Mouse (Mus musculus) lung, embryonic 16.5 days (tissue): Measurements from ENCODE around the gene Prr13. TPM values are rescaled to one million over a fixed set of nuclear protein-coding genes. Genes with fewer than 3 reads are reported as not detected.

Experiments
- ATAC-seq: fragments of 200-750 bp; cut with Nextera tagmentation; 2 replicates; pipeline ENCODE4 v1.8.0; 2017; ENCODE audit warnings: low read depth, mild to moderate bottlenecking, moderate library complexity
- H3K27ac ChIP-seq: fragments of 300-500 bp; sonication (generic); 2 replicates; pipeline ENCODE4 v1.5.1; 2014; ENCODE audit warnings: mild to moderate bottlenecking, control low read depth, low read length
- H3K27me3 ChIP-seq: fragments of 300-500 bp; sonication (generic); 2 replicates; pipeline ENCODE4 v1.6.1; 2014; ENCODE audit warnings: low read depth, low read length, mixed read lengths; ENCODE audit not compliant: control insufficient read depth, insufficient read depth
- H3K36me3 ChIP-seq: fragments of 300-500 bp; sonication (generic); 2 replicates; pipeline ENCODE4 v1.6.1; 2014; ENCODE audit warnings: low read length; ENCODE audit not compliant: control insufficient read depth, insufficient read depth
- H3K4me1 ChIP-seq: fragments of 300-500 bp; sonication (generic); replicated peaks from 2 replicates; pipeline ENCODE4 v1.6.1; 2014; ENCODE audit warnings: low read length, mixed read lengths; ENCODE audit not compliant: control insufficient read depth, insufficient read depth
- H3K4me2 ChIP-seq: fragments of 300-500 bp; sonication (generic); 2 replicates; pipeline ENCODE4 v1.6.1; 2014; ENCODE audit warnings: low read depth, low read length, control low read depth
- H3K4me3 ChIP-seq: fragments of 300-500 bp; sonication (generic); 2 replicates; pipeline ENCODE4 v1.5.1; 2014; ENCODE audit warnings: mild to moderate bottlenecking, low read length, control low read depth
- H3K9ac ChIP-seq: fragments of 300-500 bp; sonication (generic); 2 replicates; pipeline ENCODE4 v1.6.1; 2014; ENCODE audit warnings: low read length, control low read depth
- H3K9me3 ChIP-seq: fragments of 300-500 bp; sonication (generic); 2 replicates; pipeline ENCODE4 v1.6.1; 2016; ENCODE audit warnings: low read length; ENCODE audit not compliant: control insufficient read depth
- WGBS: fragments of 180-500 bp; shearing (Covaris S2); extraction: QIAGEN DNeasy Blood & Tissue Kit; methylation state at CpG from one replicate; pipeline ENCODE4 v1.1.7; 2014; 5-methylcytosine and 5-hydroxymethylcytosine counted together
- polyA plus RNA-seq: library from polyadenylated mRNA; unstranded; fragments of >200 nt; fragmentation: Nextera tagmentation; extraction: Ambion mirVana; gene quantifications from 2 replicates; pipeline ENCODE4 v1.2.1, GENCODE M21; 2015

Gene Prr13
- 89.8 and 91.7 TPM in 2 replicates for polyA plus RNA-seq

DNA sequence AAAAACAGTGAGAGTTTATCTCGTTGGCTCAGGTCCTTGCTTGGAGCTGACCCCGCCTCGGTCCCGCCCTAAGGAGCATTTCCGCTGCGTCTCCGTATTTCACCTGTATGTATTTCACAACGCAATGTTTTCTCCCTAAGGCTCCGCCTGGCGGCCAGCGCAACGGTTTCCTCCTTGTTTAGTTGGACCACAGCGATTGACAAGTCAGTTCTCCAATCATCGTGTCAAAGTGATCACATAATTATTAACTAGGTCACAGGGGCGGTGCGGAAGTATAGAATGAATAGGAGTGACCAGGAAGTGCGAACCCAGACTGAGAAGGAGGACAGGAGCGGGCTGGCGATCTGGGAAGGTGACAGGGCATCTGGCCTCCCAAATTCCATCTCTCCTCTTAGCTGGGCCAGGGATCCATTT lies at the start of gene Prr13:
Gene Prr13 (plus strand): TSS at position 125 of the 414 bp plus-strand sequence.
- H3K4me2 ChIP-seq, result peak within 1 kb of the TSS; percentile 71
- ATAC-seq, result peak; percentile 93
- no peaks in the 10 kb centered on the region for H3K36me3 ChIP-seq
- no peaks in the 10 kb centered on the region for H3K9me3 ChIP-seq
- peak within 1 kb of the TSS; percentile 40; the same call in 1 of the 2 replicates for H3K27ac ChIP-seq
- H3K4me1 ChIP-seq, result peaks cover 7% of the 10 kb centered on the region
- H3K4me3 ChIP-seq, result peak within 1 kb of the TSS; percentile 57
- H3K27me3 ChIP-seq, result no peaks in the 10 kb centered on the region
- peak within 1 kb of the TSS; percentile 67 for H3K9ac ChIP-seq
- under 1% methylated on average over 19 of the region's 19 CpGs for WGBS

DNA sequence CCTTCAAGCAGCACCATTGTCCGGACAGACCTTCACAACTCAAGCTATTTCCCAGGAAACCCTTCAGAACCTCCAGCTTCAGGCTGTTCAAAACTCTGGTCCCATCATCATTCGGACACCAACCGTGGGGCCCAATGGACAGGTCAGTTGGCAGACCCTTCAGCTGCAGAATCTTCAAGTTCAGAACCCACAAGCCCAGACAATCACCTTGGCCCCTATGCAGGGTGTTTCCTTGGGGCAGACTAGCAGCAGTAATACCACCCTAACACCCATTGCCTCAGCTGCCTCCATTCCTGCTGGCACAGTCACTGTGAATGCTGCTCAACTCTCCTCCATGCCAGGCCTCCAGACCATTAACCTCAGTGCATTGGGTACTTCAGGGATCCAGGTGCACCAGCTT lies 49.5 kb upstream of the Prr13 start:
- Histone ChIP-seq H3K4me2 (no peak overlapping the region), H3K9me3 (no peaks in the 10 kb centered on the region), H3K9ac (peak overlapping the region; percentile 24; the same call in 1 of the 2 replicates), H3K36me3 (peaks cover 39% of the 10 kb centered on the region), H3K4me3 (no peak overlapping the region), H3K4me1 (peaks cover 34% of the 10 kb centered on the region), H3K27ac (no peak overlapping the region), H3K27me3 (no peaks in the 10 kb centered on the region)
- no peak for ATAC-seq
- 93% methylated on average over 3 of the region's 3 CpGs for WGBS

DNA sequence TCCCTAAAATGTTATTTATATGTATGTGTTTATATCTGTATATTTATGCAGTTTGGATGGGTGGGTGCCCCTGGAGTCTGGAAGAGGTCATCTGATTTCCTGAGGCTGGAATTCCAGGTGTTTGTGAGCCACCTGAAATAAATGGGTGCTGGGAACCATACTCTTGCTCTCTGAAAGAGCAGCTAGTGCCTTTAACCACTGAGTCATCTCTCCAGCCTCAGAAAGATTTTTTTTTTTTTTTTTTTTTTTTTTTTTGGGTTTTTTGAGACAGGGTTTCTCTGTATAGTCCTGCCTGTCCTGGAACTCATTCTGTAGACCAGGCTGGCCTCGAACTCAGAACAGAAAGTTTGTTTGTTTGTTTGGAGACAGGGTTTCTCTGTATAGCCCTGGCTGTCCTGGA lies 47.8 kb upstream of the Prr13 start:
- H3K36me3 ChIP-seq, result peaks cover 42% of the 10 kb centered on the region
- no peak for ATAC-seq
- H3K4me2 ChIP-seq, result peak overlapping the region; percentile 25
- no peaks in the 10 kb centered on the region for H3K9me3 ChIP-seq
- no peaks in the 10 kb centered on the region for H3K27me3 ChIP-seq
- 90% methylated on average over 1 of the region's 1 CpGs for WGBS
- no peak overlapping the region for H3K9ac ChIP-seq
- no peak overlapping the region for H3K4me3 ChIP-seq
- peaks cover 30% of the 10 kb centered on the region for H3K4me1 ChIP-seq
- H3K27ac ChIP-seq, result no peak overlapping the region

DNA sequence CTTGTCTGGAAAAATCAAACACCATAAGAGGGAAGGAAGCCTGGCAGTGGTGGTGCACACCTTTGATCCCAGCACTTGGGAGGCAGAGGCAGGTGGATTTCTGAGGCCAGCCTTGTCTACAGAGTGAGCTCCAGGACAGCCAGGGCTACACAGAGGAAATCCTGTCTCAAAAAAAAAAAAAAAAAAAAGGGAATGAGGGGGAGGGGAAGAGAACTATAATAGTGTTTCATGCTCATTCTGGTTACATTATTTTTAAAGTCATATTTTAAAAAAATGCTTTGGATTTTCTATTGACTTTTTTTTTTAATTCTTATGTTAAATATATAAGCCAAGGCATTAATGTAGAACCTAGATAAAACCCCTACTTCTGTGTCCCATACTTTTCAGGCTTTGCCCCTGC lies 45.1 kb upstream of the Prr13 start:
- no peak for ATAC-seq
- H3K9ac ChIP-seq, result no peak overlapping the region
- no peak overlapping the region for H3K4me3 ChIP-seq
- no peaks in the 10 kb centered on the region for H3K27me3 ChIP-seq
- peaks cover 37% of the 10 kb centered on the region for H3K36me3 ChIP-seq
- H3K27ac ChIP-seq, result no peak overlapping the region
- H3K9me3 ChIP-seq, result no peaks in the 10 kb centered on the region
- H3K4me2 ChIP-seq, result no peak overlapping the region
- peaks cover 17% of the 10 kb centered on the region for H3K4me1 ChIP-seq

DNA sequence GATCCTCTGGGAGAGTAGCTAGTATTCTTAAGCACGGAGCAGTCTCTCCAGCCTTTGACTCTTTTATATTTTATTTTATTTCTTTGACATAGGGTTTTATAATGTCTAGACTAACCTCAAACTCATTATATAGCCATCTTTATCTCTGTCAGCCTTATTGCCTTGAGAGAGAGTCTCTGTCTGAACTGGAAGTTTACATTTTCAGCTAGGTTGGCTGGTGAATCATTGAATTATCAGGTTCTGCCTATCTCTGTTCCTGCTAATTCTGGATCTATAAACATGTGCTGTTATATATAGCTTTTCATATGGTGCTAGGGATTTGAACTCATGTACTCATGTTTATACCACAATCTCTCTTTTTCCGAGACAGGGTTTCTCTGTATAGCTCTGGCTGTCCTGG lies 41.3 kb upstream of the Prr13 start:
- WGBS, result 84% methylated on average over 2 of the region's 2 CpGs
- ATAC-seq, result no peak
- H3K27ac ChIP-seq, result no peak overlapping the region

DNA sequence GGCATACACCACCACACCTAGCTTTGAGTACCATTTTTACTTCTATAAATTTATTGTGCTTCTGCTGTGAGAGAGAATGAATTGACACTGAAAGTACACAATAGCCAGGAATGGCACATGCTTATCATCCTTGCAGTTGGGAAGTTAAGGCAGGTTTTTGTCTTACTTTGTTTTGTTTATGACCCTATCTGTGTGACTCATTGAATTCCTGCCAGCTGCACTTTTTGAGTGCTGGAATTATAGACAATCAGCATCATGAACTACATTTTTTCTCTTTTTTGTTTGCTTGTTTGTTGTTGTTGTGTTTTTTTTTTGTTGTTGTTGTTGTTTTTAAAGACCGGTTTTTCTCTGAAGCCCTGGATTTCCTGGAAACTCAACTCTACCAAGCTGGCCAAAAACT lies 37.8 kb upstream of the Prr13 start:
- no peak for ATAC-seq
- no peak overlapping the region for H3K27ac ChIP-seq

More for the DNA sequence above, 41.3 kb upstream of the Prr13 start:
- H3K4me1 ChIP-seq, result no peaks in the 10 kb centered on the region
- no peak overlapping the region for H3K4me2 ChIP-seq
- no peaks in the 10 kb centered on the region for H3K27me3 ChIP-seq
- no peak overlapping the region for H3K4me3 ChIP-seq
- peaks cover 20% of the 10 kb centered on the region for H3K36me3 ChIP-seq
- no peak overlapping the region for H3K9ac ChIP-seq
- H3K9me3 ChIP-seq, result no peaks in the 10 kb centered on the region

DNA sequence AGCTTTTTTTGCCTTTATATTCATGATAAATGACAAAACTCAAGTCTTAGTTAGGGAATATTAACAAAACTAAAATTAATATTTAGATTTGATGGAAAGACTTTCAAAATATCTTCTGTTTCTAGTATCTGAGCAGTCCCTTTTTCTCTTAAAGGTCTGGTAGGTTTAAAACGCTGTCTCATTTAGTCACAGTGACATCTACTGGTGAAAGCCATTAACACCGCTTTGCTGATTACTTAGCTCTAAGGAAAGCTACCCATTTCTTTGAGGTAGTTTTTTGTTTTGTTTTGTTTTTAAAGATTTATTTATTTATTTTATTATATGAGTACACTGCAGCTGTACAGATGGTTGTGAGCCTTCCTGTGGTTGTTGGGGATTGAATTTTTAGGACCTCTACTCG lies 37.4 kb upstream of the Prr13 start:
- peaks cover 17% of the 10 kb centered on the region for H3K36me3 ChIP-seq
- H3K27me3 ChIP-seq, result no peaks in the 10 kb centered on the region
- whole genome bisulfite sequencing, result 54% methylated on average over 3 of the region's 3 CpGs

More for the DNA sequence above, 37.8 kb upstream of the Prr13 start:
- Histone ChIP-seq H3K9ac (no peak overlapping the region), H3K4me3 (no peak overlapping the region), H3K4me1 (no peaks in the 10 kb centered on the region), H3K27me3 (no peaks in the 10 kb centered on the region), H3K9me3 (no peaks in the 10 kb centered on the region), H3K4me2 (no peak overlapping the region), H3K36me3 (peaks cover 14% of the 10 kb centered on the region)
- 33% methylated on average over 1 of the region's 1 CpGs for WGBS

DNA sequence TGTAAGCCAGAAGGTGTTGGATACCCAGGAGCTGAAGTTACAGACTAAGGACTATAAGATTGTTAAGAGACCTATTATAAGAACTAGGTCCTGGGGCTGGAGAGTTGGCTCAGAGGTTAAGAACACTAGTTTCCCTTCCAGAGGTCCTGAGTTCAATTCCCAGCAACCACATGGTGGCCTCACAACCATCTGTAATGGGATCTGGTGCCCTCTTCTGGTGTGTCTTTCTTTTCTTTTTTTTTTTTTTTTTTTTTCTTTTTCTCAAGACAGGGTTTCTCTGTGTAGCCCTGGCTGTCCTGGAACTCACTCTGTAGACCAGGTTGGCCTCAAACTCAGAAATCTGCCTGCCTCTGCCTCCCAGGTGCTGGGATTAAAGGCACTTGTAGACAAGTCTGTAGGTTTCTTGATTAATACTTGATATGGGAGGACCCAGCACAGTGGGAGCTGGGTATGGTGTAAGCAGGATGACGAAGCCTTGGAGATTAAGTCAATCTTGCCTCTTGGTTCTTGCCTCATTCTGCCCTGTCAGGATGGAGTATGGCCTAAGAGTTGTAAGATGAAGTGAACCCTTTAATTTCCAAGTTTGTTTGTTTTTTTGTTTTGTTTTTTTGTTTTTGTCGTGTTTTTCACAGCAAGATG lies 35.1 kb upstream of the Prr13 start:
- H3K4me3 ChIP-seq, result no peak overlapping the region
- no peak overlapping the region for H3K9ac ChIP-seq
- peaks cover 26% of the 10 kb centered on the region for H3K36me3 ChIP-seq
- H3K27ac ChIP-seq, result no peak overlapping the region
- H3K4me2 ChIP-seq, result no peak overlapping the region
- no peak for ATAC-seq
- no peaks in the 10 kb centered on the region for H3K27me3 ChIP-seq
- no peaks in the 10 kb centered on the region for H3K9me3 ChIP-seq
- H3K4me1 ChIP-seq, result no peaks in the 10 kb centered on the region
- 95% methylated on average over 2 of the region's 2 CpGs for WGBS

More for the DNA sequence above, 37.4 kb upstream of the Prr13 start:
- Histone ChIP-seq H3K9ac (no peak overlapping the region), H3K27ac (no peak overlapping the region), H3K4me1 (no peaks in the 10 kb centered on the region), H3K4me3 (no peak overlapping the region), H3K4me2 (no peak overlapping the region), H3K9me3 (no peaks in the 10 kb centered on the region)
- ATAC-seq, result no peak

DNA sequence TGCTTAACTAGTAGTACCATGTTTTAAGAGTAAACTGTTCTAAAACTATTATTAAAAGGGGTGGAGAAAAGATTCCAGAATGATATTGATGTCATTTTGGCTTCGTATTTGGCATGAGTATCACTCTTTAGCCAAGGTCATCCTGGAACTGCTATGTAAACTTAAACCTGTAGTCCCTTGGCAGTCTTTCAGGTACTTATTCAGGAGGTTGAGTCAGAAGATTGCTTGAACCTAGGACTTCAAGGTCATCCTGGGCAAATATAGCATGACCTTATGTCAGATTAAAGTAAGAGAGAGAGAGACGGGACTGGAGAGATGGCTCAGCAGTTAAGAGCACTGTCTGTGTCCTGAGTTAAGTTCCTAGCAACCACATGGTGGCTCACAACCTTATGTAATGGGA lies 34.2 kb upstream of the Prr13 start:
- ATAC-seq, result no peak
- no peak overlapping the region for H3K4me3 ChIP-seq
- no peak overlapping the region for H3K27ac ChIP-seq
- no peaks in the 10 kb centered on the region for H3K4me1 ChIP-seq
- H3K4me2 ChIP-seq, result no peak overlapping the region
- no peaks in the 10 kb centered on the region for H3K27me3 ChIP-seq
- no peaks in the 10 kb centered on the region for H3K9me3 ChIP-seq
- peaks cover 27% of the 10 kb centered on the region for H3K36me3 ChIP-seq
- 82% methylated on average over 2 of the region's 2 CpGs for WGBS
- H3K9ac ChIP-seq, result no peak overlapping the region
